Mouse (Mus musculus): ENCODE measurements around the gene Eif2b1. TPM values are rescaled to one million over a fixed set of nuclear protein-coding genes. Genes with fewer than 3 reads are reported as not detected.

Eif2b1 gene
- polyA plus RNA-seq, 1 experiment from 2014 or later, result 86.7 TPM

DNA sequence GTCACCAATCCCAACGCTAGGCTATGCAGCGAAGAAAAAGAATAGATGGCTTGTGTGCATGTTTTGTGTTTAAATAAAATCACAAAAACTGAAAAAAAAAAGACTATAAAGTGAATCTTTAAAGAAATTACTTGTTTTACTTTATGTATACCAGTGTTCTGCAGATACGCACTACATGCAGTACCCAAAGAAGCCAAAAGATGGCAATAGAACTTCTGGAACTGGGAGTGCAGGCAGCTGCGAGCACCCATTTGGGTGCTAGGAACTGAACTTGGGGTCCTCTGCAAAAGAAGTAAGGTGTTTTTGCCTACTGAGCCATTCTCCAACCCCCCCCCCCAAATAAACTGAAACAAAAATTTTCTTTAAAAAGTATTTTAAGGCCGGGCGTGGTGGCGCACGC is 55.9 kb downstream of the Eif2b1 start:
- H3K27ac ChIP-seq (replicated peaks), result no peak overlapping the region
- H3K27me3 ChIP-seq (ENCODE audit: low read depth, poor library complexity, severe bottlenecking), result no peaks in the 10 kb centered on the region
- H3K4me3 ChIP-seq, result no peak overlapping the region
- no peak for DNase-seq (ENCODE audit: low spot score)
- H3K36me3 ChIP-seq, result peaks cover 76% of the 10 kb centered on the region
- peaks cover 5% of the 10 kb centered on the region for H3K4me1 ChIP-seq
- no peaks in the 10 kb centered on the region; the same call in 1 of the 2 replicates for H3K9me3 ChIP-seq (replicated peaks)
- WGBS, result 95% methylated on average over 8 of the region's 8 CpGs

DNA sequence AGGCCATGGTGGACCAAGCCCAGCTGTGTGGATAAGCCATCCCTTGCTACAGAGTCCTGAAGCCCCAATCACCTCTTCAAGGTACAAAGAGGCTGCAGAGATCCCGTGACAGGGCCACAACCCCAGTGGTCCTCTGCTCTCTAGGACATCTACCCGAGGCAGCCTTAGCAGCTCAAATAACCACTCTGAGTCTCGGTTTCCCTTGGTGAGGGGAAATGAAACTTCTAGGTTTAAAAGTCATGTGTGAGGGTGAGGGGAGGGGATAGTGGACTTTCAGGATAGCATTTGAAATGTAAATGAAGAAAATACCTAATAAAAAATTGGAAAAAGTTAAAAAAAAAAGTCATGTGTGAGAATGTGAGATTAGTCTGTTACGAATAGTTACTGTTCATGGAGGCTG is 57.3 kb downstream of the Eif2b1 start:
- no peaks in the 10 kb centered on the region; the same call in 1 of the 2 replicates for H3K9me3 ChIP-seq (replicated peaks)
- no peak for DNase-seq (ENCODE audit: low spot score)
- H3K27me3 ChIP-seq (ENCODE audit: low read depth, poor library complexity, severe bottlenecking), result no peaks in the 10 kb centered on the region
- H3K4me3 ChIP-seq, result no peak overlapping the region
- H3K4me1 ChIP-seq, result peaks cover 4% of the 10 kb centered on the region; the same call in 1 of the 2 replicates
- H3K27ac ChIP-seq (replicated peaks), result no peak overlapping the region
- WGBS, result 83% methylated on average over 4 of the region's 4 CpGs
- peaks cover 85% of the 10 kb centered on the region for H3K36me3 ChIP-seq

Other genes with a start within 250 kb of the Eif2b1 start
- 61.6 and 64.3 TPM in 2 replicates for gene Cdk2ap1, start 216.0 kb downstream of the Eif2b1 start, polyA plus RNA-seq (2016; fragmentation: Nextera tagmentation; extraction: Ambion mirVana)
- gene Sbno1, start 153.1 kb downstream of the Eif2b1 start, polyA plus RNA-seq (2016; fragmentation: Nextera tagmentation; extraction: Ambion mirVana), result 90.3 and 94.8 TPM in 2 replicates
- gene Kmt5a, start 139.2 kb downstream of the Eif2b1 start, polyA plus RNA-seq (2016; fragmentation: Nextera tagmentation; extraction: Ambion mirVana), result 36.3 and 37.5 TPM in 2 replicates
- gene Rilpl2, start 100.8 kb downstream of the Eif2b1 start, polyA plus RNA-seq (2016; fragmentation: Nextera tagmentation; extraction: Ambion mirVana), result 22.4 and 24.9 TPM in 2 replicates
- 35.1 and 35.5 TPM in 2 replicates for gene Snrnp35, start 96.0 kb downstream of the Eif2b1 start, polyA plus RNA-seq (2016; fragmentation: Nextera tagmentation; extraction: Ambion mirVana)
- gene Rilpl1, start 47.7 kb downstream of the Eif2b1 start, polyA plus RNA-seq (2016; fragmentation: Nextera tagmentation; extraction: Ambion mirVana), result 20.2 and 22.7 TPM in 2 replicates
- gene Tmed2, start 38.4 kb downstream of the Eif2b1 start, polyA plus RNA-seq (2016; fragmentation: Nextera tagmentation; extraction: Ambion mirVana), result 466 and 495 TPM in 2 replicates
- gene Ddx55, start 26.3 kb downstream of the Eif2b1 start, polyA plus RNA-seq (2016; fragmentation: Nextera tagmentation; extraction: Ambion mirVana), result 18.4 and 19.1 TPM in 2 replicates
- 96.4 and 98.9 TPM in 2 replicates for gene Gtf2h3, start within 50 bp of the Eif2b1 start, polyA plus RNA-seq (2016; fragmentation: Nextera tagmentation; extraction: Ambion mirVana)
- 46.6 and 53.4 TPM in 2 replicates for gene Atp6v0a2, start 49.4 kb upstream of the Eif2b1 start, polyA plus RNA-seq (2016; fragmentation: Nextera tagmentation; extraction: Ambion mirVana)
- 0.02 and 0.05 TPM in 2 replicates for gene Dnah10, start 146.0 kb upstream of the Eif2b1 start, polyA plus RNA-seq (2016; fragmentation: Nextera tagmentation; extraction: Ambion mirVana)

Data from midbrain, embryonic 10.5 days (tissue).